Mouse (Mus musculus) embryo, embryonic 11.5 days (tissue): ENCODE data around the gene Morc4.

ENCODE experiments used
- DNase-seq: peaks from one replicate; pipeline ENCODE4 v3.0.0-alpha.2; 2012; ENCODE audit warnings: low read depth, low spot score

Gene Morc4

GRCm38 (mm10) chrX:139807391-139807790 lies 64.1 kb downstream of the Morc4 start:
- DNase-seq: no peak

- no peak for DNase-seq
Observed at GRCm38 (mm10) chrX:139805918-139806317, 65.6 kb downstream of the Morc4 start.

DNA sequence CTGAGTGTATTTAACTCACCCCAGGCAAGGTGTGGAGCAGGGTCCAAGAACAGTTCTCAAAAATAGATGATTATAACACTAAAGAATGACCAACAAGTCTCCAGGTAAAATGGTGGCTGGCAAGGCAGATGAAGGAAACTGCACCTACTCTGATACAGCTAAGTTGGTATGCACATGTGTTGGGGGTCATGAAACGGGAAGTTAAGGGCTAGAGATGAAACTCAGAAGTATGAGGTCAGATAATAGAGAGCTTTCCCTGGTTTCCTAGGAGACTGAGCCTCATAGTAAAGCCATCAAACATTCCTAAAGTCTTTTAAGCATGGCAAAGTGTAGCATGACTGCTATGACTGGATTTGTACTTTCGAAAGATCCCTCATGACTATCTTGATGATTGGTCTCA lies 68.4 kb downstream of the Morc4 start:
- no peak for DNase-seq

DNA sequence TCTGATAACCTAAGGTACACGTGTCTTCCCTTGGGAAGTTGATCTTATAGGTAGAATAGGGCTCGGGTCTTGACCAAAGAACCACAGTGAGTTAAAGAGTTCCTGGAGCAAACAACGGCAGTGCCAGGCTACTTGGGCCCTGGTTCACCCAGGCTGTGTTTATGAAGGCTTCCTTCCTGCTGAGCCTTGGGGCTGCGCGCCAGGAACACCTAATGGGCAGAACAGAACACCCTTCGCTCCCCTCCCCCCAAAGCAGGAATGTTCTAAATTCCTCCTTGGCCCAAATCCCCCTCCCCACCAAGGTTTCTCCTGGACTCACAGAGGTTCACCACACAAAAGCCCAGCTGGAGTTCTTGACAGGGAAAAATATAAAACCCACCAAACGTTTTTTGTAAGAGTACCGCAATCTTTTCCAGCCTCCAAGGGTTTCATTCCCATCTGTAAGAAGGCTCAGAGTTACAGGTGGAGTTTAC lies 71.0 kb downstream of the Morc4 start, which contains the start of gene Cldn2:
Cldn2 (plus strand) TSS at position 423 of the 473 bp plus-strand sequence.
- no peak for DNase-seq

DNA sequence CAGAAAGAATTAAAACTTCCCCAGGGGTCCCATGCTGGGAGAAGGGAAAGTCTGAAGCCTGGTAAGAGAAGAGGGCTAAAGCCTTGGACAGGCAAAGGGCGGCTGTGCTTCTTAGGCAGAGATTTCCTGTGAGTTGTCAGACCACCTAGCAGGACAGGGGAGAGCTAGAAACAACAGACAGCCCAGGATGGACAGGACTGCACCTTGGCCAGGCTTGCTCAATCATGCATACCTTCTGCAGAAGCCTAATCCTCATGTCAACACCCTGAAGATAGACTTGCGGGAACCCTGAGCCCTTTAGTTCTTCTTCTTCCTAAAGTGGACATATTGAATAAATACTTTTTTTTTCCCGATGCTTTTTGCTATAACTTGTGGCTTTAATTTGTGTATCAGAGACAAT lies 71.5 kb downstream of the Morc4 start:
- no peak for DNase-seq

- no peak for DNase-seq
Observed at GRCm38 (mm10) chrX:139797875-139798274, 73.6 kb downstream of the Morc4 start.

DNA sequence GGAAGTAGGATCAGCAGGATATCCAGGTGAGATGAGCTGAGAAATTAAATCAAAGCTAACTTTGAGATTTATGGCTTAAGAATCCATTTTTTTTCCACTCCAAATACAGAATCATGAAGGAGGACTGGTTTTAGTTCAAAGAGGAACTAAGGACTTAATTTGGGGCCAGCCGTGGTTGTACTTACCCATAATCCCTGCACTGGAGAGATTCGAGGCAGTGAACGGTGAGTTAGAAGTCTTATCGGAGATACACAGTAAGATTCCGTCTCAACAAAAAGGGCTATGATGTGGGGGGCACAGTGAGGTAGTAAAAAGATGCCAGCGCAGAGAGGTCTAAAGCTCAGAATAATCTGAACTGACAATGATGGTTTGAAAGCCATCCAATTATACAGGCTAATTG lies 75.4 kb downstream of the Morc4 start:
- DNase-seq: no peak

DNA sequence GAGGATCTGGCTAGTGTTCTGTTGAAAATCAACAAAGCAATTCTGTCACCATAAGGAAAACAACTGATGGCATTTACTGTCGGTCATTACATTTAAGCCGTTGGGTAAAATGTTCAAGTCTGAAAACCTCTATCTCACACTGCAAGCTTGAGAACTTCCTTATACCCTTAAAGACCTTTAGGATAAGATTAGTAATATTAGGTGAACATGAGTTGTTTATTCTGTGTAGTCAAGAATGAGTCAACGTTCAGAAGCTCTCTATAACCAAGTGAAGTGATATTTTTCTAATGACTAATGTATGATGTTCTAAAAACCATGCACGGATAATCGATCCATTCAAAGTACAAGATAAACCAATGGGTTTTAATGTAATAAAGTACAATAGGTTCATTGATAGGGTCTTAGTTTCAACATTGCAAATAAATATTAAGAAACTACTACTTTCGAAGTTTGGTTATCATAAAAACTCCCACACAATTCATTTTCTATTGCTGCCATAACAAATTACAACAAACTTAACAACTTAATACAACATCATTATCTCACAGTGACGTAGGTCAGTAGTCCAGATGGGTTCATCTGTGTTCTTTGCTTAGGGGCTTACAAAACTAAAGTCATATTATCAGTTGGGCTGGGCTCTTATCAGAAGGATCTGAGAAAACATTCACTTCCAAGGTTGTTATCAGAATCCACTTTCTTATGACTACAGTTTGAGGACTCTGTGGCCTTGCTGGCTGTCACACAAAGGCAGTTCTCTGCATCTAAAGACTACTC lies 77.2 kb downstream of the Morc4 start:
- DNase-seq: no peak

- DNase-seq: no peak
Observed at GRCm38 (mm10) chrX:139785764-139786163, 85.7 kb downstream of the Morc4 start.

DNA sequence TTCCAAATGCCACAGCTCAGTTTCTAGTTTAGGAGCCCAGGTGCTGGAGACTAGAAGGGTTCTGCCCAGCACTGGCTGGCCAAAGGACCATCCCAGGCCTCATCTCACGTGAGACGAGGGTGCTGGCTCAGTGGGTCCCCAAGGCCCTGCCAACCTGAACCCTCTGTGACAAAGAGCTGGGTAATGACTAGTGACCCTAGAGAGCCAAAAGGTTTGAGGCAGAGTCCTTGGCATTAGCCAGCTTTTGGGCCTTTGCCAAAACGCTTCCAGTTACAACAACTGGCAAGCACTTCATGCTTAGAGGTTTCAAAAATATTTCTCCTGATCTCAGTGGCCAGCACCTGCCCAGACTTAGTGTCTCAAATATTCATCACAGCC lies 88.4 kb downstream of the Morc4 start:
- no peak for DNase-seq

- DNase-seq: no peak
Observed at GRCm38 (mm10) chrX:139782278-139783044, 89.0 kb downstream of the Morc4 start, which contains the start of gene Ripply1. Gene Ripply1, minus strand, starts transcription at chrX:139782353.

- DNase-seq: no peak
Observed at GRCm38 (mm10) chrX:139781563-139781962, 89.9 kb downstream of the Morc4 start.

DNA sequence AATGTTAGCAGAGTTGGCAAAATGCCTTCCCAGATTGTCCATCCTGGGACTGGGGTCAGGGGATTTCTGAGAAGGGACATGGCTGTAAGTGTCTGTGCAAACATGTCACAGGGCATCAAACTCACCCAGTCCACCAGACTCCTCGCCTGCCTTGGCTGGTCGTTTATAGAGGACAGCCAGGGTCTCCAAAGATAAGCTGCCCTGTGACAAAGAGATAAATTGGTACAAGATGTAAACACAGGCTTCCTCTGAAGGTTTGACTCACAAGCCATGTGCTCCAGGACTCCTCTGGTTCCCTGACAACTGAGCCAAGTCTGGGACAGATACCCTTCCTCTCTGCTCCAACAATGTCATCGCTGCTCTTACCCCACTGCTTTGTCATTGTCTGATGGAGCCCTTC lies 90.5 kb downstream of the Morc4 start:
- no peak for DNase-seq

DNA sequence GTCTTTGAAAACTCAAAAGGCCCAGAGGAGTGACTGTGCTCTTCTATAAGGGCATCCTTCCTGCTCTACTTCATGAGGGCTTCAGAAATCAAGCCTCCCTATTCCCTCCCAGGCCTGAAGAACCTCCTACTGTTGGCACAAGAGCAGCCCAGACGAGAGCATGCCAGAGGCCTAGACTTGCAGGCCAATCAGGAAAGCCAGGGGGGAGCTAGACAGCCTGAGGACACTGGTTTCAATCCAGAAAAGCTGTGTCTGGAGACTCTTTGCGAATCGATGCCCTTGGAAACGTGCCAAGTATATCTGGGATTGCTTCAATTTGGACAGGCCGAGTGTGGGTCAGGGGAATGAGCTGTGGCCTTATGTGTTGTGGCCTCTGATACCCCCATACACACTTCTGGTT lies 92.1 kb downstream of the Morc4 start:
- DNase-seq: no peak

DNA sequence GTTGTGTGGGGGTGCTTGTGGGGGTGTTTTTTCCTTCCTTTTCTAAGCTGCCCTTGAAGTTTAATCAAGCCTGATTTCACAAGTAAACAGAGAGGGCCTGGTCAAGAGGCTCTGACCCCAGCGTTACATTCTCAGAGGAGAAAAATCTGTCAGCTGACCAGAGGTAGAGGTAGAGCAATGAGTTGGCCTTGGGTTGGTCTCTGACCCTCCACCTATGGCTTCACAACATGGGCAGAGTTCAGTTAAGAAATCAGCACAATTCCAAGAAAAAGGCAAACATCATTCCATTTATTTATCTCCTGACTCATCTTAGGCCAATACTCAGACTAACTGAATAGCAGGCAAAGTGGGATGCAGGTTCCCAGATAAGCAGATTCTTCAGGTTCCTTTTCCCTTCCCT lies 92.6 kb downstream of the Morc4 start:
- no peak for DNase-seq

- DNase-seq: no peak
Observed at GRCm38 (mm10) chrX:139777357-139777756, 94.1 kb downstream of the Morc4 start.

- no peak for DNase-seq
Observed at GRCm38 (mm10) chrX:139775084-139775612, 96.3 kb downstream of the Morc4 start.

GRCm38 (mm10) chrX:139774309-139775083 lies 97.0 kb downstream of the Morc4 start:
- no peak for DNase-seq
